Mouse (Mus musculus): ENCODE results near the gene Fcho2. TPM values are rescaled to one million over a fixed set of nuclear protein-coding genes. Genes with fewer than 3 reads are reported as not detected.
"Not testable (repeated sequence)": the region's sequence is repeated elsewhere in the genome, so short reads cannot be mapped to it uniquely, and the experiment has no call there.

Gene Fcho2
- polyA plus RNA-seq, 1 experiment from 2014 or later = 30.6 TPM

DNA sequence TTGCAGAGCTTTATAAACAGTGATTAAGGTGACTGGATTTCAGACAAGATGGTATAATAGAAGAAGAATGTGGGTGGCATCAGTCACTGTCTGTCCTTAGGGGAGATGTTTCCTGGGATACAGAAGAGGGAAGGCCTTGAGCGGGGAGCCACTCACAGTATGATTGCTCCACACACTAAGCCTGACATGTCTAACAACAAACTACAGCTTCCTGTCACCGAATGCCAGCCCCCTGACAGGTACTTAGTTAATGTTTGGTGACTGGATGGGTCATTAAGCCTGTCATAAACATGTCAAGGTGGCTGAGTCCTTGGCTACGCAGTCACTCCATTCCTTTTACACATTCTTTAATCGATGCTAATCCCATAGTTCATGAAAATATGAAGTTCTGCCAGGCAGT is 3.0 kb upstream of the Fcho2 start:
- no peak for ATAC-seq
- H3K9me3 ChIP-seq = no peaks in the 10 kb centered on the region
- H3K9ac ChIP-seq (replicated peaks) = no peak overlapping the region
- H3K36me3 ChIP-seq = no peaks in the 10 kb centered on the region
- H3K27ac ChIP-seq = no peak overlapping the region
- WGBS = 73% methylated on average over 4 of the region's 4 CpGs
- H3K27me3 ChIP-seq = no peaks in the 10 kb centered on the region
- no peak overlapping the region for H3K4me2 ChIP-seq (replicated peaks)
- peaks cover 4% of the 10 kb centered on the region for H3K4me1 ChIP-seq (replicated peaks)
- no peak overlapping the region for H3K4me3 ChIP-seq (replicated peaks)

DNA sequence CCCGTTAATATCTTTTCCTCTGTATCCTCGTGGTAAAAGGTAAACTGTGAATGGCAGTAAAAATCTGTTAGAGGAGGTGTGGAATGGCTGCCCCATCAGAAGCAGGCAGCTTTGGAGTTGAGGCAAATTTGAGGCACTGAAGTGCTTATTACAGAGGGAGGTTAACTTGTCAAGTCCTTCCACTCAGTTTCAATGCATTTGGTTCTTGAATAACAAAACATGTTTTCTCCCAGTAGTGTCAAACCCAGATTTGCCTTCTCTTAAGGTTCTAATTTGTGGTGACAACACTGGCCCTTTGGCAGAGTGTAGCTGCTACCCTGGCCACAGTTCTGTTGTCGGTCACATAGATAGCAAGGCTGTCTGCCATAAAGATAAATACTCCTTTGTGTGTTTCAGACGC is 2.5 kb upstream of the Fcho2 start:
- Histone ChIP-seq H3K9me3 (no peaks in the 10 kb centered on the region), H3K27ac (no peak overlapping the region), H3K9ac (replicated peaks) (no peak overlapping the region), H3K36me3 (no peaks in the 10 kb centered on the region), H3K4me2 (replicated peaks) (no peak overlapping the region), H3K27me3 (no peaks in the 10 kb centered on the region), H3K4me1 (replicated peaks) (peaks cover 4% of the 10 kb centered on the region), H3K4me3 (replicated peaks) (no peak overlapping the region)
- ATAC-seq = no peak
- 68% methylated on average over 4 of the region's 4 CpGs for WGBS

DNA sequence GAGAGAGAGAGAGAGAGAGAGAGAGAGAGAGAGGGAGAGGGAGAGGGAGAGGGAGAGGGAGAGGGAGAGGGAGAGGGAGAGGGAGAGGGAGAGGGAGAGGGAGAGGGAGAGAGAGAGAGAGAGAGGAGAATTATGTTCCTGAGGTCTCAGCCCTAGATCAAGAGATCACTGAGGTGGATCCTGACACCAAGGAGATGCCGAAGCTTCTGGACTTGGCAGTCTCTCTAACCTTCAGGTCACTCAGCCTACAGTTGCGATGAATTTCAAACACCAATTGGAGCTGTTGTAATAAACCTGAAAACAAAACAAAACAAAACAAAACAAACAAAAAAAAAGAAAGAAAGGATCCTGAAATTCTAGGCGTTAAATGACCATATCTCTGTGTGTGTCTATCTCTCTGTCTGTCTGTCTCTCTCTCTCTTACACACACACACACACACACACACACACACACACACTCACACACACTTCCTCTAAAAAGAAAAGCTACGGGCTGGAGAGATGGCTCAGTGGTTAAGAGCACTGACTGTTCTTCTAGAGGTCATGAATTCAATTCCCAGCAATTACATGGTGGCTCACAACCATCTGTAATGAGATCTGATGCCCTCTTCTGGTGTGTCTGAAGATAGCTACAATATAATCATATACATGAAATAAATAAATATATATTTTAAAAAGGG is 1.9 kb upstream of the Fcho2 start:
- not testable (repeated sequence) for H3K27me3 ChIP-seq; H3K36me3 ChIP-seq; H3K4me1 ChIP-seq (replicated peaks); H3K27ac ChIP-seq; H3K9me3 ChIP-seq; H3K4me3 ChIP-seq (replicated peaks); H3K9ac ChIP-seq (replicated peaks); ATAC-seq; H3K4me2 ChIP-seq (replicated peaks)
- WGBS = 74% methylated on average over 4 of the region's 4 CpGs

GRCm38 (mm10) chr13:98816571-98816970 is 1.3 kb upstream of the Fcho2 start:
- ATAC-seq = no peak
- Histone ChIP-seq H3K27ac (no peak overlapping the region), H3K36me3 (no peaks in the 10 kb centered on the region), H3K4me1 (replicated peaks) (peaks cover 6% of the 10 kb centered on the region), H3K9ac (replicated peaks) (no peak overlapping the region), H3K4me2 (replicated peaks) (no peak overlapping the region), H3K27me3 (no peaks in the 10 kb centered on the region), H3K9me3 (no peaks in the 10 kb centered on the region), H3K4me3 (replicated peaks) (no peak overlapping the region)
- 87% methylated on average over 9 of the region's 9 CpGs for WGBS

DNA sequence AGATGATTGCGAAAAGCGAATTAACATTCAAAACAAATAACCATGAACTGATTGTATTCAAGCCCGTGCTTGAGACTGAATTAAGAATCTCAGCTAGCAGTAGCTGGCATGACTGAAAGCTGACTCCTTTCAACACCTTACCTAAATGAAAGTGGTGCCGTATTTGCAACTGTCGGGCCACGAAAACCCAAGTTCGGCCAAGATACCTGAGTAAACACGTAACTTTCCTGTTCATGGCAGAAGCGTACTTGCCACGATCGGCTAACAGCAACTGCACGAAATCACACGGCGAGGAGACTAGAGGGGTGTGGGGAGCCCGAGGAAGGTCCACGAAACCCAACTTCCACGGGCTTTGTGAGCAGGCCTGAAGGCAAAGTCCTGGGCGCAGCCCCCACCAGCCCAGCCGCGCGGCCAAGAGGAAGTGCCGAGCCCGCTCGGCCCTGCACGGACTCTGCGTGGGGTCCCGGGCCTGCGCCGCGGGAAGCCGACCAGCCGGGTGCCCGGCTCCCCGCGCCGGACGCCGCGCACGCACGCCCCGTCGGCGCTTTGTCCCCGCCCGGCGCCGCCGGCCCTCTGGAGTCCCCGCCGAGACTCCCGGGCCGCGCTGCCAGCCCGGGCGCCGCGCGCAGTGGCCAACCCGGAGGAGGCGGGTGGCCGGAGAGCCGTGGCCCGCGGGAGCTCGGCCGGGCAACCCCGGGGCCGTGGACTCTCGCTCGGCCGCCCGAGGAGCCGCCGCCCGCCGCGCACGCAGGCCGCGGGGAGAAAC is 791 bp downstream of the Fcho2 start:
- Histone ChIP-seq H3K27ac (peak overlapping the region; percentile 94), H3K27me3 (no peaks in the 10 kb centered on the region), H3K4me2 (replicated peaks) (peak overlapping the region; percentile 67), H3K9me3 (no peaks in the 10 kb centered on the region), H3K9ac (replicated peaks) (peak overlapping the region; percentile 96), H3K4me3 (replicated peaks) (peak overlapping the region; percentile 94), H3K4me1 (replicated peaks) (peaks cover 6% of the 10 kb centered on the region), H3K36me3 (no peaks in the 10 kb centered on the region)
- 1% methylated on average over 61 of the region's 81 CpGs for WGBS
- ATAC-seq = peak; percentile 72

DNA sequence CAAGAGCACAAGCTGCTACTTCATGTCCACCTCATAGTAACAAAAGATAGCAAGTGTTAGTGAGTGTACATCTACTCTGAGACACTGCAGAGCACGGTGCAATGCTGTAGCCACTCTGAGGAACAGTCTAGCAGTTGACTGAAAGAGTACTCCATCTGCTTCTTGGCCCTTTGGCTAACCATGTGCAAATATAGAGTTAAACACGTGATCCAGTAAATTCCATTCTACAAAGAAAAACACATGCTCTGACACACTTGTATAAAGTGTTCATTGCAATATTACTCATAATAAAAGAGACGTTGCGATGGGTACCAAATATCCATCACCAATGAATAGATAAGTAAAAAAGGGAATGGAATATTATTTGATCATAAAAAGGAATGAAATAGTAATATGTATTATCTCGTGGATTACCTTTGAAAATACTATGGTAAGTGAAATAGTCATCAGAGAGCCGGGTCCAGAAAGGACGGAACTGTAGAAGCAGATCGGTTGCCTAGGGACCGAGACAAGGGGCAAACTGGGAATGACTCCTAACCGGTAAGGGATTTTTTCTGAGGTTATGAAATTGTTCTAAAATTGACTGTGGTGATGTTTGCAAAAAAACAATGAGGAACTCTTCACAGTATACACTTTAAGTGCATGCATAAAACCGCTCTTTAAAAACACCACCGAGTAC is 1.5 kb downstream of the Fcho2 start:
- Histone ChIP-seq H3K4me3 (replicated peaks) (peak overlapping the region; percentile 94), H3K4me1 (replicated peaks) (peaks cover 6% of the 10 kb centered on the region), H3K4me2 (replicated peaks) (peak overlapping the region; percentile 67), H3K9ac (replicated peaks) (peak overlapping the region; percentile 96), H3K36me3 (no peaks in the 10 kb centered on the region), H3K9me3 (no peaks in the 10 kb centered on the region), H3K27ac (peak overlapping the region; percentile 94; the same call in 1 of the 2 replicates), H3K27me3 (no peaks in the 10 kb centered on the region)
- 28% methylated on average over 12 of the region's 12 CpGs for WGBS
- ATAC-seq = no peak

GRCm38 (mm10) chr13:98813167-98813566 is 2.1 kb downstream of the Fcho2 start:
- H3K4me1 ChIP-seq (replicated peaks) = peaks cover 6% of the 10 kb centered on the region
- no peak overlapping the region for H3K9ac ChIP-seq (replicated peaks)
- H3K27ac ChIP-seq = no peak overlapping the region
- H3K27me3 ChIP-seq = no peaks in the 10 kb centered on the region
- H3K4me2 ChIP-seq (replicated peaks) = peak overlapping the region; percentile 67
- peak overlapping the region; percentile 94; the same call in 1 of the 2 replicates for H3K4me3 ChIP-seq (replicated peaks)
- ATAC-seq = no peak
- H3K36me3 ChIP-seq = 0 out of 2 replicates have a peak, but pooled peaks cover 2% of the 10 kb centered on the region
- H3K9me3 ChIP-seq = no peaks in the 10 kb centered on the region
- WGBS = 81% methylated on average over 2 of the region's 2 CpGs

DNA sequence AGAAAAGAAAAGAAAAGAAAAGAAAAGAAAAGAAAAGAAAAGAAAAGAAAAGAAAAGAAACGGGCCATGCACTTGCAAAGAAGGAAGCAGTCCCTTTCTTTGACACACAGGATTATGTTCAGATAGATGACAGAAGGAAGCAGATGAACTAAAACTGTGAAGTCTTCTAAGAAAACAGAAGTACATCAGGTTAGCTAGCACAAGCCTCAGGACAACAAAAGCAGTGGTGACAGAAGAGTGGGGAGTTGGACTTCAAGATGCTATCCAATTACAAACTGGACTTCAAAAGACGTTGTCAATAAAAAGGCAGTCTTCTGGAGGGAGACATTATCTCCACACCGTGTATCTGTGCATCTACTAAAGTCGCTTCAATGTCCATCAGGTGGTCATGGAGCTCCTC is 3.0 kb downstream of the Fcho2 start:
- Histone ChIP-seq H3K27me3 (no peaks in the 10 kb centered on the region), H3K27ac (no peak overlapping the region), H3K4me3 (replicated peaks) (no peak overlapping the region), H3K36me3 (0 out of 2 replicates have a peak, but pooled peaks cover 3% of the 10 kb centered on the region), H3K4me2 (replicated peaks) (no peak overlapping the region), H3K9ac (replicated peaks) (no peak overlapping the region), H3K9me3 (no peaks in the 10 kb centered on the region), H3K4me1 (replicated peaks) (peaks cover 6% of the 10 kb centered on the region)
- WGBS = 75% methylated on average over 4 of the region's 4 CpGs
- ATAC-seq = no peak

DNA sequence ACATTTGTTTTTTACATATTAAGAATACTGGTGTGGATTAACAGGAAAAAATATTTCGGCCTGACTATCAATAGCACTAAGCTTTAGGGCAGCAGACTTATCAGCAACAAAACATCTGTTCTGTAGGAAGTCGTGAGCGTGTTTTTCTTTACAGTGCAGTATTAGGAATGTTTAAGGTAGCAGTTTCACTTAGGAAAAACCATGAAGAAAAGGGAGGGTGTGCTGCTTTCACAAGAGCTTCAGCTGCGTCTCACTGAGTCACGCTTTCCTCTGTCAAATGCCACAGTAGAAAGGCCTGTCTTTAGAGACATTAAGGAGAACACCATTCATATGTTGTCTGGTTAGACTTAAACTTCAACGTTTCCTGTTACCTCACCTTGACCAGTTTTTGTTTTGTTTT is 5.1 kb downstream of the Fcho2 start:
- Histone ChIP-seq H3K4me2 (replicated peaks) (no peak overlapping the region), H3K27ac (no peak overlapping the region), H3K36me3 (peaks cover 4% of the 10 kb centered on the region), H3K27me3 (no peaks in the 10 kb centered on the region), H3K4me1 (replicated peaks) (peaks cover 6% of the 10 kb centered on the region), H3K9ac (replicated peaks) (no peak overlapping the region), H3K4me3 (replicated peaks) (no peak overlapping the region), H3K9me3 (no peaks in the 10 kb centered on the region)
- no peak for ATAC-seq
- 71% methylated on average over 6 of the region's 6 CpGs for WGBS

DNA sequence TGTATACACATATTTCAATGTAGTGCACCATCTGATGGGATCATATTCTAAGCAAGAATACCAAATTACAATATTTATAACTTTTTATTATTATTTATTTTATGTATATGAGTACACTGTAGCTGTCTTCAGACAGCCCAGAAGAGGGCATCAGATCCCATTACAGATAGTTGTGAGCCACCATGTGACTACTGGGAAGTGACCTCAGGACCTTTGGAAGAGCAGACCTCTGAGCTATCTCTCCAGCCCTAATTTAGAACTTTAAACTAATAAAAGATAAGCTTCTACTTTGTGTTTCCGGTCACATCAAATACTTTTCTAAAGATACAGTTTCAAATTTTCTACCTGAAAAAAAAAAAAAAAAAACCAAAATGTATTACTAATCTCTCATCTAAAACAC is 6.2 kb downstream of the Fcho2 start:
- H3K4me2 ChIP-seq (replicated peaks) = no peak overlapping the region
- ATAC-seq = no peak
- H3K9me3 ChIP-seq = no peaks in the 10 kb centered on the region
- H3K4me3 ChIP-seq (replicated peaks) = no peak overlapping the region
- peaks cover 6% of the 10 kb centered on the region for H3K4me1 ChIP-seq (replicated peaks)
- H3K27ac ChIP-seq = no peak overlapping the region
- WGBS = 100% methylated on average over 1 of the region's 1 CpGs
- H3K36me3 ChIP-seq = peaks cover 9% of the 10 kb centered on the region
- H3K27me3 ChIP-seq = no peaks in the 10 kb centered on the region
- H3K9ac ChIP-seq (replicated peaks) = no peak overlapping the region

- 89% methylated on average over 1 of the region's 1 CpGs for whole genome bisulfite sequencing
- H3K4me2 ChIP-seq (replicated peaks) = no peak overlapping the region
- no peak overlapping the region for H3K9ac ChIP-seq (replicated peaks)
- no peak overlapping the region for H3K27ac ChIP-seq
- peaks cover 46% of the 10 kb centered on the region for H3K36me3 ChIP-seq
- no peak overlapping the region for H3K4me3 ChIP-seq (replicated peaks)
- ATAC-seq = no peak
- 0 out of 2 replicates have a peak, but pooled peaks cover 5% of the 10 kb centered on the region for H3K9me3 ChIP-seq
- H3K4me1 ChIP-seq (replicated peaks) = no peaks in the 10 kb centered on the region
- no peaks in the 10 kb centered on the region for H3K27me3 ChIP-seq
Observed at GRCm38 (mm10) chr13:98804480-98804879, 10.8 kb downstream of the Fcho2 start.

DNA sequence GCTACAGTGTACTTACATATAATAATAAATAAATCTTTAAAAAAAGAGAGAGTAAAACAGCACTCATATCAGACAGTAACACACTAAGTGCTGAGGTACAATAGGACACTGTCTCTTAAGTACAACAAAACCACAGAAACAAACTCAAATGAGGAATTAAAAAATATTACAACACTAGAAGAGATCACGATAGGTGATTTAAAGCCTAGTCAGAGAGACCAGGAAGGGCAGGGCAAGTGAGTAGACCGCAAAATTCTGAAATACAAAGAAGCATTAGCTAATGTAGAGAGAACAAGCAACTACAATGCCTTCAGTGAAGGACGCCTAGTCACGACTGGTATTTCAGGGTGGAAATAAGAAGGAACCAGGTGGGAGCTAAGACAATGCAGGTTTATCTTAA is 11.6 kb downstream of the Fcho2 start:
- Histone ChIP-seq H3K4me2 (replicated peaks) (no peak overlapping the region), H3K27ac (no peak overlapping the region), H3K9ac (replicated peaks) (no peak overlapping the region), H3K4me1 (replicated peaks) (no peaks in the 10 kb centered on the region), H3K36me3 (peaks cover 54% of the 10 kb centered on the region), H3K9me3 (0 out of 2 replicates have a peak, but pooled peaks cover 5% of the 10 kb centered on the region), H3K27me3 (no peaks in the 10 kb centered on the region), H3K4me3 (replicated peaks) (no peak overlapping the region)
- ATAC-seq = no peak
- WGBS = 92% methylated on average over 4 of the region's 4 CpGs
